Mouse (Mus musculus): ENCODE measurements around the gene Gpr3. TPM values are rescaled to one million over a fixed set of nuclear protein-coding genes. Genes with fewer than 3 reads are reported as not detected.

Gpr3 gene
- polyA plus RNA-seq, 1 experiment from 2014 or later = not detected

GRCm38 (mm10) chr4:133204379-133204778 lies 8.0 kb downstream of the Gpr3 start:
- no peak overlapping the region for H3K4me2 ChIP-seq (replicated peaks; ENCODE audit: low read depth)
- WGBS = 44% methylated on average over 7 of the region's 7 CpGs
- no peak overlapping the region for H3K9ac ChIP-seq (ENCODE audit: low read depth, low read length)
- no peak for ATAC-seq
- no peaks in the 10 kb centered on the region for H3K27me3 ChIP-seq (replicated peaks; ENCODE audit: control insufficient read depth, insufficient read depth, low read length)
- TF ChIP-seq CTCF (IDR thresholded peaks at IDR 0.05; ENCODE audit: low read depth) = no peak
- no peak overlapping the region for H3K4me3 ChIP-seq (ENCODE audit: low read depth, low read length)
- H3K27ac ChIP-seq (ENCODE audit: low read depth, low read length) = no peak overlapping the region
- peaks cover 10% of the 10 kb centered on the region for H3K4me1 ChIP-seq (replicated peaks; ENCODE audit: control insufficient read depth, insufficient read depth, low read length)
- H3K9me3 ChIP-seq (ENCODE audit: control insufficient read depth) = no peaks in the 10 kb centered on the region
- H3K36me3 ChIP-seq (ENCODE audit: control insufficient read depth, insufficient read depth) = no peaks in the 10 kb centered on the region

GRCm38 (mm10) chr4:133203591-133203990 lies 8.7 kb downstream of the Gpr3 start:
- no peaks in the 10 kb centered on the region for H3K9me3 ChIP-seq (ENCODE audit: control insufficient read depth)
- H3K27ac ChIP-seq (ENCODE audit: low read depth, low read length) = no peak overlapping the region
- TF ChIP-seq CTCF (IDR thresholded peaks at IDR 0.05; ENCODE audit: low read depth) = no peak
- H3K4me1 ChIP-seq (replicated peaks; ENCODE audit: control insufficient read depth, insufficient read depth, low read length) = peaks cover 10% of the 10 kb centered on the region
- H3K36me3 ChIP-seq (ENCODE audit: control insufficient read depth, insufficient read depth) = no peaks in the 10 kb centered on the region
- no peak overlapping the region for H3K4me2 ChIP-seq (replicated peaks; ENCODE audit: low read depth)
- no peak for ATAC-seq
- no peaks in the 10 kb centered on the region for H3K27me3 ChIP-seq (replicated peaks; ENCODE audit: control insufficient read depth, insufficient read depth, low read length)
- H3K4me3 ChIP-seq (ENCODE audit: low read depth, low read length) = no peak overlapping the region
- WGBS = 75% methylated on average over 3 of the region's 3 CpGs
- H3K9ac ChIP-seq (ENCODE audit: low read depth, low read length) = no peak overlapping the region

GRCm38 (mm10) chr4:133202254-133202653 lies 10.1 kb downstream of the Gpr3 start:
- H3K4me3 ChIP-seq (ENCODE audit: low read depth, low read length) = no peak overlapping the region
- H3K9ac ChIP-seq (ENCODE audit: low read depth, low read length) = no peak overlapping the region
- no peak for TF ChIP-seq CTCF (IDR thresholded peaks at IDR 0.05; ENCODE audit: low read depth)
- 94% methylated on average over 3 of the region's 3 CpGs for WGBS
- H3K4me1 ChIP-seq (replicated peaks; ENCODE audit: control insufficient read depth, insufficient read depth, low read length) = peaks cover 14% of the 10 kb centered on the region
- ATAC-seq = no peak
- no peaks in the 10 kb centered on the region; the same call in 1 of the 2 replicates for H3K36me3 ChIP-seq (ENCODE audit: control insufficient read depth, insufficient read depth)
- no peaks in the 10 kb centered on the region for H3K27me3 ChIP-seq (replicated peaks; ENCODE audit: control insufficient read depth, insufficient read depth, low read length)
- H3K4me2 ChIP-seq (replicated peaks; ENCODE audit: low read depth) = no peak overlapping the region
- no peaks in the 10 kb centered on the region for H3K9me3 ChIP-seq (ENCODE audit: control insufficient read depth)
- H3K27ac ChIP-seq (ENCODE audit: low read depth, low read length) = no peak overlapping the region

- no peaks in the 10 kb centered on the region for H3K9me3 ChIP-seq (ENCODE audit: control insufficient read depth)
- no peaks in the 10 kb centered on the region for H3K27me3 ChIP-seq (replicated peaks; ENCODE audit: control insufficient read depth, insufficient read depth, low read length)
- 0 out of 2 replicates have a peak overlapping the region, but pooled peaks have one; percentile 1 for H3K9ac ChIP-seq (ENCODE audit: low read depth, low read length)
- peak overlapping the region; percentile 18 for H3K4me2 ChIP-seq (replicated peaks; ENCODE audit: low read depth)
- ATAC-seq = peak; percentile 79
- WGBS = 32% methylated on average over 8 of the region's 8 CpGs
- no peak overlapping the region for H3K4me3 ChIP-seq (ENCODE audit: low read depth, low read length)
- TF ChIP-seq CTCF (IDR thresholded peaks at IDR 0.05; ENCODE audit: low read depth) = peak; percentile 90
- peak overlapping the region; percentile 57 for H3K27ac ChIP-seq (ENCODE audit: low read depth, low read length)
- peaks cover 3% of the 10 kb centered on the region for H3K36me3 ChIP-seq (ENCODE audit: control insufficient read depth, insufficient read depth)
- H3K4me1 ChIP-seq (replicated peaks; ENCODE audit: control insufficient read depth, insufficient read depth, low read length) = peaks cover 14% of the 10 kb centered on the region
Measured at GRCm38 (mm10) chr4:133201006-133201771, 11.1 kb downstream of the Gpr3 start.

GRCm38 (mm10) chr4:133200343-133200742 lies 12.0 kb downstream of the Gpr3 start:
- Histone ChIP-seq H3K9ac (ENCODE audit: low read depth, low read length) (no peak overlapping the region), H3K27ac (ENCODE audit: low read depth, low read length) (peak overlapping the region; percentile 57; the same call in 1 of the 2 replicates), H3K4me2 (replicated peaks; ENCODE audit: low read depth) (peak overlapping the region; percentile 13; the same call in 1 of the 2 replicates), H3K4me1 (replicated peaks; ENCODE audit: control insufficient read depth, insufficient read depth, low read length) (peaks cover 14% of the 10 kb centered on the region), H3K4me3 (ENCODE audit: low read depth, low read length) (no peak overlapping the region), H3K9me3 (ENCODE audit: control insufficient read depth) (no peaks in the 10 kb centered on the region), H3K36me3 (ENCODE audit: control insufficient read depth, insufficient read depth) (peaks cover 10% of the 10 kb centered on the region), H3K27me3 (replicated peaks; ENCODE audit: control insufficient read depth, insufficient read depth, low read length) (no peaks in the 10 kb centered on the region)
- 45% methylated on average over 21 of the region's 21 CpGs for WGBS
- TF ChIP-seq CTCF (IDR thresholded peaks at IDR 0.05; ENCODE audit: low read depth) = no peak
- peak; percentile 2; the same call in 1 of the 2 replicates for ATAC-seq

GRCm38 (mm10) chr4:133199743-133200142 lies 12.6 kb downstream of the Gpr3 start:
- peak overlapping the region; percentile 57; the same call in 1 of the 2 replicates for H3K27ac ChIP-seq (ENCODE audit: low read depth, low read length)
- peaks cover 12% of the 10 kb centered on the region for H3K36me3 ChIP-seq (ENCODE audit: control insufficient read depth, insufficient read depth)
- H3K9me3 ChIP-seq (ENCODE audit: control insufficient read depth) = no peaks in the 10 kb centered on the region
- no peak overlapping the region for H3K4me2 ChIP-seq (replicated peaks; ENCODE audit: low read depth)
- ATAC-seq = no peak
- no peak for TF ChIP-seq CTCF (IDR thresholded peaks at IDR 0.05; ENCODE audit: low read depth)
- no peak overlapping the region for H3K9ac ChIP-seq (ENCODE audit: low read depth, low read length)
- 68% methylated on average over 6 of the region's 6 CpGs for WGBS
- H3K4me1 ChIP-seq (replicated peaks; ENCODE audit: control insufficient read depth, insufficient read depth, low read length) = peaks cover 14% of the 10 kb centered on the region
- no peak overlapping the region for H3K4me3 ChIP-seq (ENCODE audit: low read depth, low read length)
- no peaks in the 10 kb centered on the region for H3K27me3 ChIP-seq (replicated peaks; ENCODE audit: control insufficient read depth, insufficient read depth, low read length)
